Mouse (Mus musculus): ENCODE measurements around the gene Atg7. TPM values are rescaled to one million over a fixed set of nuclear protein-coding genes. Genes with fewer than 3 reads are reported as not detected.

Atg7 gene
- total RNA-seq, 1 experiment: 14.6 TPM

- H3K36me3 ChIP-seq (ENCODE audit: control insufficient read depth, insufficient read depth, low read length, poor library complexity, severe bottlenecking): no peaks in the 10 kb centered on the region
- no peak overlapping the region for H3K4me3 ChIP-seq (ENCODE audit: insufficient read depth in 1 of 2, low read depth in 1 of 2, low read length in 2 of 2, poor library complexity in 1 of 2, severe bottlenecking in 1 of 2)
- DNase-seq (ENCODE audit: low read depth, low spot score): no peak
- H3K9me3 ChIP-seq (ENCODE audit: control insufficient read depth, insufficient read depth, low read depth, low read length): no peaks in the 10 kb centered on the region
- TF ChIP-seq ZNF384 (IDR thresholded peaks at IDR 0.05; ENCODE audit: low read depth, low read length) (no peak), MAFK (IDR thresholded peaks at IDR 0.05; ENCODE audit: insufficient read depth, low read depth, low read length) (no peak), HCFC1 (IDR thresholded peaks at IDR 0.05; ENCODE audit: borderline replicate concordance, insufficient read depth, low read length) (no peak), ZC3H11A (IDR thresholded peaks at IDR 0.05; ENCODE audit: borderline replicate concordance, low read depth, low read length) (no peak), CHD2 (IDR thresholded peaks at IDR 0.05; ENCODE audit: low read depth, low read length) (no peak)
- H3K27ac ChIP-seq (ENCODE audit: insufficient read depth, low read depth, low read length, poor library complexity, severe bottlenecking): no peak overlapping the region
- H3K4me1 ChIP-seq (ENCODE audit: control insufficient read depth in 2 of 2, insufficient read depth in 2 of 2, low read length in 2 of 2, poor library complexity in 1 of 2): no peaks in the 10 kb centered on the region
- H3K9ac ChIP-seq (ENCODE audit: insufficient read depth, low read depth, low read length, poor library complexity, severe bottlenecking): no peak overlapping the region
- in situ Hi-C loops (cut with MboI; ENCODE audit: low sequenced_read_pairs in 2 of 2, unreplicated experiment in 2 of 2): no loop called here
These were observed 14.1 kb downstream of the Atg7 start for GRCm38 (mm10) chr6:114656826-114657600.

GRCm38 (mm10) chr6:114657807-114658206, 14.9 kb downstream of the Atg7 start:
- no peak overlapping the region for H3K4me3 ChIP-seq (ENCODE audit: insufficient read depth in 1 of 2, low read depth in 1 of 2, low read length in 2 of 2, poor library complexity in 1 of 2, severe bottlenecking in 1 of 2)
- H3K9ac ChIP-seq (ENCODE audit: insufficient read depth, low read depth, low read length, poor library complexity, severe bottlenecking): no peak overlapping the region
- no peaks in the 10 kb centered on the region for H3K9me3 ChIP-seq (ENCODE audit: control insufficient read depth, insufficient read depth, low read depth, low read length)
- no peak for DNase-seq (ENCODE audit: low read depth, low spot score)
- H3K27ac ChIP-seq (ENCODE audit: insufficient read depth, low read depth, low read length, poor library complexity, severe bottlenecking): no peak overlapping the region
- in situ Hi-C loops (cut with MboI; ENCODE audit: low sequenced_read_pairs in 2 of 2, unreplicated experiment in 2 of 2): no loop called here
- TF ChIP-seq MAFK (IDR thresholded peaks at IDR 0.05; ENCODE audit: insufficient read depth, low read depth, low read length) (no peak), HCFC1 (IDR thresholded peaks at IDR 0.05; ENCODE audit: borderline replicate concordance, insufficient read depth, low read length) (no peak), ZNF384 (IDR thresholded peaks at IDR 0.05; ENCODE audit: low read depth, low read length) (no peak), CHD2 (IDR thresholded peaks at IDR 0.05; ENCODE audit: low read depth, low read length) (no peak), ZC3H11A (IDR thresholded peaks at IDR 0.05; ENCODE audit: borderline replicate concordance, low read depth, low read length) (no peak)
- H3K4me1 ChIP-seq (ENCODE audit: control insufficient read depth in 2 of 2, insufficient read depth in 2 of 2, low read length in 2 of 2, poor library complexity in 1 of 2): no peaks in the 10 kb centered on the region
- H3K36me3 ChIP-seq (ENCODE audit: control insufficient read depth, insufficient read depth, low read length, poor library complexity, severe bottlenecking): no peaks in the 10 kb centered on the region

- H3K9ac ChIP-seq (ENCODE audit: insufficient read depth, low read depth, low read length, poor library complexity, severe bottlenecking): no peak overlapping the region
- H3K36me3 ChIP-seq (ENCODE audit: control insufficient read depth, insufficient read depth, low read length, poor library complexity, severe bottlenecking): no peaks in the 10 kb centered on the region
- H3K4me3 ChIP-seq (ENCODE audit: insufficient read depth in 1 of 2, low read depth in 1 of 2, low read length in 2 of 2, poor library complexity in 1 of 2, severe bottlenecking in 1 of 2): no peak overlapping the region
- DNase-seq (ENCODE audit: low read depth, low spot score): no peak
- TF ChIP-seq MAFK (IDR thresholded peaks at IDR 0.05; ENCODE audit: insufficient read depth, low read depth, low read length) (no peak), ZNF384 (IDR thresholded peaks at IDR 0.05; ENCODE audit: low read depth, low read length) (no peak), ZC3H11A (IDR thresholded peaks at IDR 0.05; ENCODE audit: borderline replicate concordance, low read depth, low read length) (no peak), CHD2 (IDR thresholded peaks at IDR 0.05; ENCODE audit: low read depth, low read length) (no peak), HCFC1 (IDR thresholded peaks at IDR 0.05; ENCODE audit: borderline replicate concordance, insufficient read depth, low read length) (no peak)
- H3K27ac ChIP-seq (ENCODE audit: insufficient read depth, low read depth, low read length, poor library complexity, severe bottlenecking): no peak overlapping the region
- in situ Hi-C loops (cut with MboI; ENCODE audit: low sequenced_read_pairs in 2 of 2, unreplicated experiment in 2 of 2): no loop called here
- no peaks in the 10 kb centered on the region for H3K4me1 ChIP-seq (ENCODE audit: control insufficient read depth in 2 of 2, insufficient read depth in 2 of 2, low read length in 2 of 2, poor library complexity in 1 of 2)
- no peaks in the 10 kb centered on the region for H3K9me3 ChIP-seq (ENCODE audit: control insufficient read depth, insufficient read depth, low read depth, low read length)
These were observed 16.5 kb downstream of the Atg7 start for GRCm38 (mm10) chr6:114659278-114659991.

GRCm38 (mm10) chr6:114659992-114660800, 17.3 kb downstream of the Atg7 start:
- Histone ChIP-seq H3K36me3 (ENCODE audit: control insufficient read depth, insufficient read depth, low read length, poor library complexity, severe bottlenecking) (no peaks in the 10 kb centered on the region), H3K4me3 (ENCODE audit: insufficient read depth in 1 of 2, low read depth in 1 of 2, low read length in 2 of 2, poor library complexity in 1 of 2, severe bottlenecking in 1 of 2) (no peak overlapping the region), H3K9ac (ENCODE audit: insufficient read depth, low read depth, low read length, poor library complexity, severe bottlenecking) (no peak overlapping the region), H3K4me1 (ENCODE audit: control insufficient read depth in 2 of 2, insufficient read depth in 2 of 2, low read length in 2 of 2, poor library complexity in 1 of 2) (no peaks in the 10 kb centered on the region), H3K27ac (ENCODE audit: insufficient read depth, low read depth, low read length, poor library complexity, severe bottlenecking) (no peak overlapping the region), H3K9me3 (ENCODE audit: control insufficient read depth, insufficient read depth, low read depth, low read length) (no peaks in the 10 kb centered on the region)
- TF ChIP-seq CHD2 (IDR thresholded peaks at IDR 0.05; ENCODE audit: low read depth, low read length) (no peak), HCFC1 (IDR thresholded peaks at IDR 0.05; ENCODE audit: borderline replicate concordance, insufficient read depth, low read length) (no peak), ZNF384 (IDR thresholded peaks at IDR 0.05; ENCODE audit: low read depth, low read length) (no peak), MAFK (IDR thresholded peaks at IDR 0.05; ENCODE audit: insufficient read depth, low read depth, low read length) (no peak), ZC3H11A (IDR thresholded peaks at IDR 0.05; ENCODE audit: borderline replicate concordance, low read depth, low read length) (no peak)
- in situ Hi-C loops (cut with MboI; ENCODE audit: low sequenced_read_pairs in 2 of 2, unreplicated experiment in 2 of 2): no loop called here
- DNase-seq (ENCODE audit: low read depth, low spot score): no peak
